Mouse (Mus musculus): ENCODE measurements at regions not wholly inside any gene's neighbourhood (a gene's known extent, or its start where the extent isn't known, plus 50 kb on each side); places are given as distances from the start of the nearest gene placed in this dataset.

- 94% methylated on average over 1 of the region's 1 CpGs for WGBS
- DNase-seq (ENCODE audit: low spot score) (no peak), ATAC-seq (replicated peaks; ENCODE audit: low FRiP score) (no peak)
- H3K4me1 ChIP-seq (replicated peaks; ENCODE audit: control insufficient read depth, insufficient read depth, low read length): no peaks in the 10 kb centered on the region
- no peak overlapping the region for H3K27ac ChIP-seq (ENCODE audit: low read depth, low read length)
- no peak overlapping the region for H3K4me2 ChIP-seq
- H3K9me3 ChIP-seq (ENCODE audit: control insufficient read depth, low read length): no peaks in the 10 kb centered on the region
- no peak overlapping the region for H3K4me3 ChIP-seq (ENCODE audit: low read depth, low read length)
- no peak overlapping the region for H3K9ac ChIP-seq (ENCODE audit: low read depth, low read length)
- H3K27me3 ChIP-seq (replicated peaks; ENCODE audit: control insufficient read depth, insufficient read depth, low read length): no peaks in the 10 kb centered on the region
- H3K36me3 ChIP-seq (ENCODE audit: control insufficient read depth, insufficient read depth, low read length): no peaks in the 10 kb centered on the region
These were observed 63.5 kb upstream of the Tyw5 start for GRCm38 (mm10) chr1:57470356-57470755.

GRCm38 (mm10) chr1:57472235-57472634, 65.3 kb upstream of the Tyw5 start:
- no peak for ATAC-seq (replicated peaks; ENCODE audit: low FRiP score)
- Histone ChIP-seq H3K4me2 (no peak overlapping the region), H3K9me3 (ENCODE audit: control insufficient read depth, low read length) (no peaks in the 10 kb centered on the region), H3K36me3 (ENCODE audit: control insufficient read depth, insufficient read depth, low read length) (no peaks in the 10 kb centered on the region), H3K4me1 (replicated peaks; ENCODE audit: control insufficient read depth, insufficient read depth, low read length) (no peaks in the 10 kb centered on the region), H3K27me3 (replicated peaks; ENCODE audit: control insufficient read depth, insufficient read depth, low read length) (no peaks in the 10 kb centered on the region), H3K4me3 (ENCODE audit: low read depth, low read length) (no peak overlapping the region), H3K27ac (ENCODE audit: low read depth, low read length) (no peak overlapping the region), H3K9ac (ENCODE audit: low read depth, low read length) (no peak overlapping the region)
- WGBS: 31% methylated on average over 1 of the region's 1 CpGs
- DNase-seq (ENCODE audit: low spot score): no peak

GRCm38 (mm10) chr1:57477725-57478124, 70.8 kb upstream of the Tyw5 start:
- WGBS: 56% methylated on average over 1 of the region's 1 CpGs
- no peak for ATAC-seq (replicated peaks; ENCODE audit: low FRiP score)

GRCm38 (mm10) chr1:57478151-57478550, 71.2 kb upstream of the Tyw5 start:
- Histone ChIP-seq H3K9me3 (ENCODE audit: control insufficient read depth, low read length) (no peaks in the 10 kb centered on the region), H3K4me3 (ENCODE audit: low read depth, low read length) (no peak overlapping the region), H3K4me2 (no peak overlapping the region), H3K27ac (ENCODE audit: low read depth, low read length) (no peak overlapping the region), H3K4me1 (replicated peaks; ENCODE audit: control insufficient read depth, insufficient read depth, low read length) (no peaks in the 10 kb centered on the region), H3K36me3 (ENCODE audit: control insufficient read depth, insufficient read depth, low read length) (no peaks in the 10 kb centered on the region), H3K27me3 (replicated peaks; ENCODE audit: control insufficient read depth, insufficient read depth, low read length) (no peaks in the 10 kb centered on the region), H3K9ac (ENCODE audit: low read depth, low read length) (no peak overlapping the region)
- ATAC-seq (replicated peaks; ENCODE audit: low FRiP score) (no peak), DNase-seq (ENCODE audit: low spot score) (no peak)
- 72% methylated on average over 2 of the region's 2 CpGs for WGBS

More at GRCm38 (mm10) chr1:57477725-57478124, 70.8 kb upstream of the Tyw5 start:
- no peaks in the 10 kb centered on the region for H3K4me1 ChIP-seq (replicated peaks; ENCODE audit: control insufficient read depth, insufficient read depth, low read length)
- no peak overlapping the region for H3K9ac ChIP-seq (ENCODE audit: low read depth, low read length)
- H3K4me2 ChIP-seq: no peak overlapping the region
- no peak overlapping the region for H3K27ac ChIP-seq (ENCODE audit: low read depth, low read length)
- no peak overlapping the region for H3K4me3 ChIP-seq (ENCODE audit: low read depth, low read length)
- no peaks in the 10 kb centered on the region for H3K9me3 ChIP-seq (ENCODE audit: control insufficient read depth, low read length)
- no peaks in the 10 kb centered on the region for H3K36me3 ChIP-seq (ENCODE audit: control insufficient read depth, insufficient read depth, low read length)
- DNase-seq (ENCODE audit: low spot score): no peak
- no peaks in the 10 kb centered on the region for H3K27me3 ChIP-seq (replicated peaks; ENCODE audit: control insufficient read depth, insufficient read depth, low read length)

GRCm38 (mm10) chr1:57478800-57479199, 71.9 kb upstream of the Tyw5 start:
- Histone ChIP-seq H3K27me3 (replicated peaks; ENCODE audit: control insufficient read depth, insufficient read depth, low read length) (no peaks in the 10 kb centered on the region), H3K4me1 (replicated peaks; ENCODE audit: control insufficient read depth, insufficient read depth, low read length) (no peaks in the 10 kb centered on the region), H3K36me3 (ENCODE audit: control insufficient read depth, insufficient read depth, low read length) (no peaks in the 10 kb centered on the region), H3K27ac (ENCODE audit: low read depth, low read length) (no peak overlapping the region), H3K4me3 (ENCODE audit: low read depth, low read length) (no peak overlapping the region), H3K4me2 (no peak overlapping the region), H3K9ac (ENCODE audit: low read depth, low read length) (no peak overlapping the region), H3K9me3 (ENCODE audit: control insufficient read depth, low read length) (no peaks in the 10 kb centered on the region)
- DNase-seq (ENCODE audit: low spot score): no peak
- ATAC-seq (replicated peaks; ENCODE audit: low FRiP score): no peak
- WGBS: 90% methylated on average over 1 of the region's 1 CpGs

- H3K36me3 ChIP-seq (ENCODE audit: control insufficient read depth, insufficient read depth, low read length): no peaks in the 10 kb centered on the region
- no peak overlapping the region for H3K9ac ChIP-seq (ENCODE audit: low read depth, low read length)
- no peak overlapping the region for H3K4me3 ChIP-seq (ENCODE audit: low read depth, low read length)
- ATAC-seq (replicated peaks; ENCODE audit: low FRiP score) (no peak), DNase-seq (ENCODE audit: low spot score) (no peak)
- no peaks in the 10 kb centered on the region for H3K9me3 ChIP-seq (ENCODE audit: control insufficient read depth, low read length)
- no peaks in the 10 kb centered on the region for H3K27me3 ChIP-seq (replicated peaks; ENCODE audit: control insufficient read depth, insufficient read depth, low read length)
- no peaks in the 10 kb centered on the region for H3K4me1 ChIP-seq (replicated peaks; ENCODE audit: control insufficient read depth, insufficient read depth, low read length)
- H3K4me2 ChIP-seq: no peak overlapping the region
- no peak overlapping the region for H3K27ac ChIP-seq (ENCODE audit: low read depth, low read length)
- 59% methylated on average over 4 of the region's 4 CpGs for whole genome bisulfite sequencing
These were observed 72.7 kb upstream of the Tyw5 start for GRCm38 (mm10) chr1:57479566-57479965.

GRCm38 (mm10) chr1:57489176-57489575, 82.3 kb upstream of the Tyw5 start:
- Histone ChIP-seq H3K27ac (ENCODE audit: low read depth, low read length) (no peak overlapping the region), H3K9me3 (ENCODE audit: control insufficient read depth, low read length) (no peaks in the 10 kb centered on the region), H3K4me3 (ENCODE audit: low read depth, low read length) (no peak overlapping the region), H3K27me3 (replicated peaks; ENCODE audit: control insufficient read depth, insufficient read depth, low read length) (no peaks in the 10 kb centered on the region), H3K9ac (ENCODE audit: low read depth, low read length) (no peak overlapping the region), H3K4me2 (no peak overlapping the region), H3K4me1 (replicated peaks; ENCODE audit: control insufficient read depth, insufficient read depth, low read length) (no peaks in the 10 kb centered on the region), H3K36me3 (ENCODE audit: control insufficient read depth, insufficient read depth, low read length) (no peaks in the 10 kb centered on the region)
- 61% methylated on average over 2 of the region's 2 CpGs for WGBS
- ATAC-seq (replicated peaks; ENCODE audit: low FRiP score) (no peak), DNase-seq (ENCODE audit: low spot score) (no peak)

- no peak for DNase-seq (ENCODE audit: low spot score)
- H3K27me3 ChIP-seq (replicated peaks; ENCODE audit: control insufficient read depth, insufficient read depth, low read length): no peaks in the 10 kb centered on the region
- H3K36me3 ChIP-seq (ENCODE audit: control insufficient read depth, insufficient read depth, low read length): no peaks in the 10 kb centered on the region
- H3K9me3 ChIP-seq (ENCODE audit: control insufficient read depth, low read length): no peaks in the 10 kb centered on the region
- WGBS: 70% methylated on average over 6 of the region's 6 CpGs
- no peaks in the 10 kb centered on the region for H3K4me1 ChIP-seq (replicated peaks; ENCODE audit: control insufficient read depth, insufficient read depth, low read length)
- no peak overlapping the region for H3K9ac ChIP-seq (ENCODE audit: low read depth, low read length)
- H3K4me2 ChIP-seq: no peak overlapping the region
- ATAC-seq (replicated peaks; ENCODE audit: low FRiP score): no peak
- H3K4me3 ChIP-seq (ENCODE audit: low read depth, low read length): no peak overlapping the region
- H3K27ac ChIP-seq (ENCODE audit: low read depth, low read length): no peak overlapping the region
These were observed 82.7 kb upstream of the Tyw5 start for GRCm38 (mm10) chr1:57489588-57489987.

GRCm38 (mm10) chr1:57490021-57490420, 83.1 kb upstream of the Tyw5 start:
- H3K27ac ChIP-seq (ENCODE audit: low read depth, low read length): no peak overlapping the region
- no peak overlapping the region for H3K4me3 ChIP-seq (ENCODE audit: low read depth, low read length)
- DNase-seq (ENCODE audit: low spot score) (no peak), ATAC-seq (replicated peaks; ENCODE audit: low FRiP score) (no peak)
- H3K9me3 ChIP-seq (ENCODE audit: control insufficient read depth, low read length): no peaks in the 10 kb centered on the region
- no peak overlapping the region for H3K4me2 ChIP-seq
- 61% methylated on average over 4 of the region's 4 CpGs for WGBS
- no peak overlapping the region for H3K9ac ChIP-seq (ENCODE audit: low read depth, low read length)
- no peaks in the 10 kb centered on the region for H3K4me1 ChIP-seq (replicated peaks; ENCODE audit: control insufficient read depth, insufficient read depth, low read length)
- H3K36me3 ChIP-seq (ENCODE audit: control insufficient read depth, insufficient read depth, low read length): no peaks in the 10 kb centered on the region
- no peaks in the 10 kb centered on the region for H3K27me3 ChIP-seq (replicated peaks; ENCODE audit: control insufficient read depth, insufficient read depth, low read length)

All from liver, embryonic 11.5 days (tissue).